Mouse (Mus musculus): ENCODE measurements around the gene Tmtc1. TPM values are rescaled to one million over a fixed set of nuclear protein-coding genes. Genes with fewer than 3 reads are reported as not detected.

Gene Tmtc1
- polyA plus RNA-seq, 1 experiment, result 0.01 TPM

DNA sequence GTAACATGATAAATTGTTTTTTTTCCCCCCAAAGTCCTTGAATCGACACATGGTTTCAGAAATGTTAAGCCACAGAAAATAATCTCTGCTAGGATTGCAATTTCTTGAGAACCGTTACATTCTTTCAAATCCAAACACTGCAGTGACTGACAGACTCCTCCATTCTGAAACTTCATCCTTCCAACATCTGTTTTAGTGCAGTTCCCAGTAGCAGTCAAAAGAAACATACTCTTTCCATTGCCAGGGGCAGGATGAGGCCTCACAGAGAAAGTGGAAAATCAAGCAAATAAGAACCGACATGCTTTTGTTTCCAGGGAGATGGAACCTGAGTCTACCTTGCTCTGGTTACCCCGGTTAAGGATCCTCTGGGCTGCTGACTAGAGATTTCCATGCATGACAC is 147.1 kb downstream of the Tmtc1 start:
- no peak overlapping the region for H3K4me2 ChIP-seq (ENCODE audit: low read depth)
- TF ChIP-seq E2F4 (IDR thresholded peaks at IDR 0.05; ENCODE audit: insufficient read depth) (no peak), TCF3 (IDR thresholded peaks at IDR 0.05; ENCODE audit: insufficient read length, low read depth) (no peak), SRF (IDR thresholded peaks at IDR 0.05; ENCODE audit: control insufficient read depth, insufficient read length, low read depth) (no peak), USF1 (IDR thresholded peaks at IDR 0.05; ENCODE audit: low read depth) (no peak), POLR2A (IDR thresholded peaks at IDR 0.05; ENCODE audit: insufficient read length, low read depth) (no peak), MYOD1 (IDR thresholded peaks at IDR 0.05; ENCODE audit: control insufficient read depth in 1 of 3, insufficient read length in 2 of 3, low read depth in 2 of 3) (no peak), MAX (IDR thresholded peaks at IDR 0.05; ENCODE audit: low read depth) (no peak), MYOG (IDR thresholded peaks at IDR 0.05; ENCODE audit: control insufficient read depth in 1 of 3, insufficient read depth in 1 of 3, insufficient read length in 2 of 3, low read depth in 2 of 3) (no peak), POLR2AphosphoS2 (IDR thresholded peaks at IDR 0.05; ENCODE audit: insufficient read length, low read depth) (no peak)
- H3K4me3 ChIP-seq, result no peak overlapping the region
- no peaks in the 10 kb centered on the region for H3K79me2 ChIP-seq (ENCODE audit: control insufficient read depth, insufficient read depth)
- no peaks in the 10 kb centered on the region for H3K36me3 ChIP-seq (ENCODE audit: control insufficient read depth, insufficient read depth)
- H3ac ChIP-seq (ENCODE audit: control insufficient read depth, insufficient read length), result no peak overlapping the region
- H3K27me3 ChIP-seq (ENCODE audit: control insufficient read depth, insufficient read depth, insufficient read length), result no peaks in the 10 kb centered on the region

GRCm38 (mm10) chr6:148296418-148296817 is 147.8 kb downstream of the Tmtc1 start:
- no peak for TF ChIP-seq E2F4 (IDR thresholded peaks at IDR 0.05; ENCODE audit: insufficient read depth)
- TF ChIP-seq MYOG (IDR thresholded peaks at IDR 0.05; ENCODE audit: control insufficient read depth in 1 of 3, insufficient read depth in 1 of 3, insufficient read length in 2 of 3, low read depth in 2 of 3), result no peak
- TF ChIP-seq CEBPB (IDR thresholded peaks at IDR 0.05; ENCODE audit: insufficient read depth, poor library complexity, severe bottlenecking), result no peak
- Histone ChIP-seq H3ac (ENCODE audit: control insufficient read depth, insufficient read length) (no peak overlapping the region), H3K36me3 (ENCODE audit: control insufficient read depth, insufficient read depth) (no peaks in the 10 kb centered on the region), H3K4me2 (ENCODE audit: low read depth) (no peak overlapping the region), H3K79me2 (ENCODE audit: control insufficient read depth, insufficient read depth) (no peaks in the 10 kb centered on the region), H3K4me3 (no peak overlapping the region), H3K27me3 (ENCODE audit: control insufficient read depth, insufficient read depth, insufficient read length) (no peaks in the 10 kb centered on the region)

DNA sequence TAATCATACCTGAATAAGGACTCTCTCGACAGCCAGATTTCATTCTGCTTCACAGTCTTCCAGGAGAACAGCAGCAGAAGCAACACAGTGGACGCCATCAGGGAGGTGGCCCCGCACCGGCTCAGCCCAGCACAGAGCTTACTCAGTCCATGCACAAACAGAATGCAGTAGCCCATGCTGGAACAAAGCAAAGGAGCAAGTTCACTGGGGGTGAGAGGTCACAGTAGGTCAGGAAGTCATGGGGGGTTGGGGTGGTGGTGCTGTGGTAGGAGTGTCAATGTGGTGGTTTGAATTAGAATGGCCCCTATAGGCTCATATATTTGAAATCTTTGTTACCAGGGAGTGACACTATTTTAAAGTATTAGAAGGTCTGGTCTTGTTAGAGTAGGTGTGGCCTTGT is 149.7 kb downstream of the Tmtc1 start:
- Histone ChIP-seq H3K79me2 (ENCODE audit: control insufficient read depth, insufficient read depth) (no peaks in the 10 kb centered on the region), H3K4me2 (ENCODE audit: low read depth) (no peak overlapping the region), H3K36me3 (ENCODE audit: control insufficient read depth, insufficient read depth) (no peaks in the 10 kb centered on the region), H3K27me3 (ENCODE audit: control insufficient read depth, insufficient read depth, insufficient read length) (no peaks in the 10 kb centered on the region), H3K4me3 (no peak overlapping the region), H3ac (ENCODE audit: control insufficient read depth, insufficient read length) (no peak overlapping the region)
- TF ChIP-seq MYOG (IDR thresholded peaks at IDR 0.05; ENCODE audit: control insufficient read depth in 1 of 3, insufficient read depth in 1 of 3, insufficient read length in 2 of 3, low read depth in 2 of 3) (no peak), MYOD1 (IDR thresholded peaks at IDR 0.05; ENCODE audit: control insufficient read depth in 1 of 3, insufficient read length in 2 of 3, low read depth in 2 of 3) (no peak), POLR2AphosphoS2 (IDR thresholded peaks at IDR 0.05; ENCODE audit: insufficient read length, low read depth) (no peak), POLR2A (IDR thresholded peaks at IDR 0.05; ENCODE audit: insufficient read length, low read depth) (no peak), REST (IDR thresholded peaks at IDR 0.05; ENCODE audit: insufficient read depth, insufficient read length) (no peak), TCF12 (IDR thresholded peaks at IDR 0.05; ENCODE audit: insufficient read depth, poor library complexity, severe bottlenecking) (no peak), TCF3 (IDR thresholded peaks at IDR 0.05; ENCODE audit: insufficient read length, low read depth) (no peak), CEBPB (IDR thresholded peaks at IDR 0.05; ENCODE audit: insufficient read depth, poor library complexity, severe bottlenecking) (no peak), SRF (IDR thresholded peaks at IDR 0.05; ENCODE audit: control insufficient read depth, insufficient read length, low read depth) (no peak), E2F4 (IDR thresholded peaks at IDR 0.05; ENCODE audit: insufficient read depth) (no peak), MAX (IDR thresholded peaks at IDR 0.05; ENCODE audit: low read depth) (no peak), USF1 (IDR thresholded peaks at IDR 0.05; ENCODE audit: low read depth) (no peak)

DNA sequence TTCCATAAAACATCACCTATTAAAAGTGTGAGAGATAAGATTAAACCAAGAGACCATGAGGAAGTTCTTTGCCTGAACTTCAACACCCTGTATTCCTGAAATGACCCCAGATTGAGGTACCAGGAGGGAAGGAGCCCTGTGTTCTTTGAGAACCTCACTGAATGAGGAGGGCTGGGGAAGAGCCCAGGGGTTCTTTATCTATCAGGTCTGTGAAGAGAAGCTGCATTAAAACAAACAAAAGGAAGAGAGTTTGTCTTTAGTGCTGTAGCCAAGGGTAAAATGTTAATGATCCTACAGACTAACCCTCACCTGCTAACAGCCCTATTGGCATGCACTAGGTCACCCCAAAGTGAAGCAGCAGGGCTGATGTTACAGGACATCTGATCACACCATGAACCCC is 153.3 kb downstream of the Tmtc1 start:
- Histone ChIP-seq H3K4me2 (ENCODE audit: low read depth) (no peak overlapping the region), H3K36me3 (ENCODE audit: control insufficient read depth, insufficient read depth) (no peaks in the 10 kb centered on the region), H3K79me2 (ENCODE audit: control insufficient read depth, insufficient read depth) (no peaks in the 10 kb centered on the region), H3K4me3 (no peak overlapping the region), H3ac (ENCODE audit: control insufficient read depth, insufficient read length) (no peak overlapping the region), H3K27me3 (ENCODE audit: control insufficient read depth, insufficient read depth, insufficient read length) (no peaks in the 10 kb centered on the region)
- TF ChIP-seq CEBPB (IDR thresholded peaks at IDR 0.05; ENCODE audit: insufficient read depth, poor library complexity, severe bottlenecking) (no peak), POLR2AphosphoS2 (IDR thresholded peaks at IDR 0.05; ENCODE audit: insufficient read length, low read depth) (no peak), E2F4 (IDR thresholded peaks at IDR 0.05; ENCODE audit: insufficient read depth) (no peak)

DNA sequence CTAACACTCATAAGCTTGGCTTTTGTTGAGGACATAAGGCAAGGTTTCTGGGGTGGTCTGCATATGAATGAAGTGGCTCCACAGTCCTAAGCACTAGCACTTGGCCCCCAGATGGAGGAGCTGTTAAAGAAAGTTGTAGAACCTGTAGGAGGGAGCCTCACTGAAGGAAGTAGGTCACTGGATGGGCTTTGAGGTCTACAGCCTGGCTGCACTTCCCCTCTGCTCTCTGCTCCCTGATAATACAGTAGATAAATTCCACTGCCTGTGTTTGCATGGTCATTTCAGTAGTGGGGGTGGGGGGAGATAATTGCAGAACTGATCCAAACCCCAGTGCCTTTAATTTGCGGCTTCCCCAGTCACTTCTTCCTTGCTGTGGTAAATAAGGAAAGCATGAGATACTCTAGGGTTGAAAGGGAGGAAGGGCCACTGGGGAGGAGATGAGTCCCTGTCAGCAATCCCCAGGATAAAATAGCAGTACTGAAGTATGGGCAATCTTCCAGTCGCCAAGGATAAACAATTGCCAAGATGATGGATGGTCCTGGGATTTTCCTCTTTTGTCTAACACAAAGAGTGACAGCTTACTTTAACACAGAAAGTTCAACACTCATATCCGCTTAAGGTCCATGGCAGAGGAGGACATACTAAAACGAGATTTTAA is 160.8 kb downstream of the Tmtc1 start:
- TF ChIP-seq USF1 (IDR thresholded peaks at IDR 0.05; ENCODE audit: low read depth) (no peak), MYOG (IDR thresholded peaks at IDR 0.05; ENCODE audit: control insufficient read depth in 1 of 3, insufficient read depth in 1 of 3, insufficient read length in 2 of 3, low read depth in 2 of 3) (no peak), REST (IDR thresholded peaks at IDR 0.05; ENCODE audit: insufficient read depth, insufficient read length) (no peak), TCF12 (IDR thresholded peaks at IDR 0.05; ENCODE audit: insufficient read depth, poor library complexity, severe bottlenecking) (no peak), CEBPB (IDR thresholded peaks at IDR 0.05; ENCODE audit: insufficient read depth, poor library complexity, severe bottlenecking) (no peak), TCF3 (IDR thresholded peaks at IDR 0.05; ENCODE audit: insufficient read length, low read depth) (no peak), E2F4 (IDR thresholded peaks at IDR 0.05; ENCODE audit: insufficient read depth) (no peak)
- H3K4me3 ChIP-seq, result no peak overlapping the region
- no peaks in the 10 kb centered on the region for H3K27me3 ChIP-seq (ENCODE audit: control insufficient read depth, insufficient read depth, insufficient read length)
- no peaks in the 10 kb centered on the region for H3K79me2 ChIP-seq (ENCODE audit: control insufficient read depth, insufficient read depth)
- H3ac ChIP-seq (ENCODE audit: control insufficient read depth, insufficient read length), result no peak overlapping the region
- no peaks in the 10 kb centered on the region for H3K36me3 ChIP-seq (ENCODE audit: control insufficient read depth, insufficient read depth)
- H3K4me2 ChIP-seq (ENCODE audit: low read depth), result no peak overlapping the region

All from myocyte (in vitro differentiated cells).